Mouse (Mus musculus) forebrain, embryonic 15.5 days (tissue): Measurements from ENCODE around the gene Scn4b. TPM values are rescaled to one million over a fixed set of nuclear protein-coding genes. Genes with fewer than 3 reads are reported as not detected.

Source experiments
- ATAC-seq: fragments of 200-750 bp; cut with Nextera tagmentation; replicated peaks from 2 replicates; pipeline ENCODE4 v1.8.0; 2017; ENCODE audit warnings: mild to moderate bottlenecking, moderate TSS enrichment, moderate library complexity
- H3K27ac ChIP-seq: fragments of 300-500 bp; sonication (generic); replicated peaks from 2 replicates; pipeline ENCODE4 v1.5.1; 2015; ENCODE audit warnings: mild to moderate bottlenecking, inconsistent platforms
- H3K27me3 ChIP-seq: fragments of 300-500 bp; sonication (generic); 2 replicates; pipeline ENCODE4 v1.6.1; 2015; ENCODE audit warnings: inconsistent platforms
- H3K36me3 ChIP-seq: fragments of 300-500 bp; sonication (generic); 2 replicates; pipeline ENCODE4 v1.6.1; 2015; ENCODE audit warnings: mild to moderate bottlenecking, inconsistent platforms
- H3K4me1 ChIP-seq: fragments of 300-500 bp; sonication (generic); 2 replicates; pipeline ENCODE4 v1.6.1; 2015; ENCODE audit warnings: inconsistent platforms
- H3K4me2 ChIP-seq: fragments of 300-500 bp; sonication (generic); replicated peaks from 2 replicates; pipeline ENCODE4 v1.6.1; 2015; ENCODE audit warnings: mild to moderate bottlenecking, inconsistent platforms
- H3K4me3 ChIP-seq: fragments of 300-500 bp; sonication (generic); 2 replicates; pipeline ENCODE4 v1.5.1; 2015; ENCODE audit warnings: mild to moderate bottlenecking, inconsistent platforms
- H3K9ac ChIP-seq: fragments of 300-500 bp; sonication (generic); replicated peaks from 2 replicates; pipeline ENCODE4 v1.6.1; 2015; ENCODE audit warnings: mild to moderate bottlenecking, inconsistent platforms
- H3K9me3 ChIP-seq: fragments of 300-500 bp; sonication (generic); 2 replicates; pipeline ENCODE4 v1.6.1; 2016; ENCODE audit warnings: inconsistent platforms
- WGBS: fragments of 180-500 bp; shearing (Covaris S2); methylation state at CpG from one replicate; pipeline ENCODE4 v1.1.7; 2015; ENCODE audit warnings: mixed read lengths; 5-methylcytosine and 5-hydroxymethylcytosine counted together
- polyA plus RNA-seq: library from polyadenylated mRNA; unstranded; fragments of >200 nt; fragmentation: Nextera tagmentation; extraction: Ambion mirVana; gene quantifications from 2 replicates; pipeline ENCODE4 v1.2.1, GENCODE M21; 2015

The Scn4b gene
- polyA plus RNA-seq, 1 experiment from 2014 or later: 0.34 TPM

GRCm38 (mm10) chr9:45133484-45134310 is 4.5 kb upstream of the Scn4b start:
- peaks cover 10% of the 10 kb centered on the region for H3K4me1 ChIP-seq
- H3K4me3 ChIP-seq: no peak overlapping the region
- WGBS: 29% methylated on average over 5 of the region's 5 CpGs
- no peak overlapping the region for H3K9ac ChIP-seq
- no peaks in the 10 kb centered on the region for H3K9me3 ChIP-seq
- ATAC-seq: no peak
- peaks cover 57% of the 10 kb centered on the region for H3K27me3 ChIP-seq
- H3K36me3 ChIP-seq: no peaks in the 10 kb centered on the region
- no peak overlapping the region for H3K4me2 ChIP-seq
- no peak overlapping the region for H3K27ac ChIP-seq

- peaks cover 22% of the 10 kb centered on the region for H3K4me1 ChIP-seq
- H3K9me3 ChIP-seq: no peaks in the 10 kb centered on the region
- no peaks in the 10 kb centered on the region for H3K36me3 ChIP-seq
- no peak overlapping the region for H3K9ac ChIP-seq
- no peak overlapping the region for H3K4me2 ChIP-seq
- no peak overlapping the region for H3K4me3 ChIP-seq
- H3K27me3 ChIP-seq: peaks cover 74% of the 10 kb centered on the region
- 19% methylated on average over 7 of the region's 7 CpGs for WGBS
- H3K27ac ChIP-seq: no peak overlapping the region
- ATAC-seq: no peak
Measured at GRCm38 (mm10) chr9:45136442-45137169, 1.6 kb upstream of the Scn4b start.

GRCm38 (mm10) chr9:45139082-45139481 is 887 bp downstream of the Scn4b start:
- Histone ChIP-seq H3K4me3 (peak overlapping the region; percentile 55), H3K36me3 (no peaks in the 10 kb centered on the region), H3K4me2 (peak overlapping the region; percentile 94), H3K27ac (no peak overlapping the region), H3K4me1 (peaks cover 22% of the 10 kb centered on the region), H3K9ac (peak overlapping the region; percentile 48; the same call in 1 of the 2 replicates), H3K9me3 (no peaks in the 10 kb centered on the region), H3K27me3 (peaks cover 84% of the 10 kb centered on the region)
- ATAC-seq: no peak
- WGBS: 8% methylated on average over 7 of the region's 7 CpGs

- H3K27ac ChIP-seq: no peak overlapping the region
- H3K4me2 ChIP-seq: no peak overlapping the region
- no peak for ATAC-seq
- no peaks in the 10 kb centered on the region for H3K36me3 ChIP-seq
- 16% methylated on average over 7 of the region's 7 CpGs for WGBS
- peaks cover 27% of the 10 kb centered on the region for H3K4me1 ChIP-seq
- H3K27me3 ChIP-seq: peaks cover 84% of the 10 kb centered on the region
- H3K9me3 ChIP-seq: no peaks in the 10 kb centered on the region
- no peak overlapping the region for H3K4me3 ChIP-seq
- H3K9ac ChIP-seq: no peak overlapping the region
Measured at GRCm38 (mm10) chr9:45140945-45141344, 2.8 kb downstream of the Scn4b start.

DNA sequence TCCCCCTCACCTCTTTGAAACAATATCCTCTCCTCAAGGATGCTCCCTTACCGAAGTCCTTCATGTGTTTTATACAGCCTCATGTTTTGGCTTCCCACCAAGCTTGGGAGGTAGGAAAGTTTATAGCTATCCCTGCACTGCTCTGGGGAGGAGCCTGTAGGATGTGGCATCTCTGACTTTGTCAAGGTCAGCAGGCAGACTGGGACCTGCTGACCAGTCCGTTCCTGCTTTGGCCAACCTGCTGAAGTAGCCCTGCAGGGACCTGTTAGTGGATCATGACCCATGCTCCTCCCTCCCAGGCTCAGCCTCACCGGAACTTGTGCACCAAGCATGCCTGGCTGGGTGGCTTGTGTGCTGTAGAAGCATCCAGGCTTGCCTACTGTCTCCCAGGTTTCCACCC is 4.5 kb downstream of the Scn4b start:
- Histone ChIP-seq H3K4me1 (peaks cover 29% of the 10 kb centered on the region), H3K27ac (no peak overlapping the region), H3K9me3 (no peaks in the 10 kb centered on the region), H3K9ac (no peak overlapping the region), H3K36me3 (no peaks in the 10 kb centered on the region), H3K4me3 (no peak overlapping the region), H3K4me2 (no peak overlapping the region), H3K27me3 (peaks cover 81% of the 10 kb centered on the region)
- 61% methylated on average over 3 of the region's 3 CpGs for WGBS
- ATAC-seq: no peak

- WGBS: 2% methylated on average over 27 of the region's 27 CpGs
- Histone ChIP-seq H3K4me3 (peak overlapping the region; percentile 32), H3K27ac (no peak overlapping the region), H3K9me3 (no peaks in the 10 kb centered on the region), H3K4me2 (peak overlapping the region; percentile 50), H3K27me3 (peaks cover 66% of the 10 kb centered on the region), H3K9ac (peak overlapping the region; percentile 5; the same call in 1 of the 2 replicates), H3K4me1 (peaks cover 14% of the 10 kb centered on the region), H3K36me3 (no peaks in the 10 kb centered on the region)
- peak; percentile 51; the same call in 1 of the 2 replicates for ATAC-seq
Measured at GRCm38 (mm10) chr9:45145533-45146266, 7.5 kb downstream of the Scn4b start.

GRCm38 (mm10) chr9:45146267-45146597 is 8.0 kb downstream of the Scn4b start:
- H3K27me3 ChIP-seq: peaks cover 70% of the 10 kb centered on the region
- peak overlapping the region; percentile 5; the same call in 1 of the 2 replicates for H3K9ac ChIP-seq
- peak overlapping the region; percentile 50 for H3K4me2 ChIP-seq
- no peak overlapping the region for H3K27ac ChIP-seq
- peaks cover 9% of the 10 kb centered on the region for H3K4me1 ChIP-seq
- H3K4me3 ChIP-seq: peak overlapping the region; percentile 32
- WGBS: 1% methylated on average over 5 of the region's 5 CpGs
- H3K36me3 ChIP-seq: no peaks in the 10 kb centered on the region
- no peaks in the 10 kb centered on the region for H3K9me3 ChIP-seq
- 0 out of 2 replicates have a peak, but pooled peaks have one; percentile 26 for ATAC-seq

DNA sequence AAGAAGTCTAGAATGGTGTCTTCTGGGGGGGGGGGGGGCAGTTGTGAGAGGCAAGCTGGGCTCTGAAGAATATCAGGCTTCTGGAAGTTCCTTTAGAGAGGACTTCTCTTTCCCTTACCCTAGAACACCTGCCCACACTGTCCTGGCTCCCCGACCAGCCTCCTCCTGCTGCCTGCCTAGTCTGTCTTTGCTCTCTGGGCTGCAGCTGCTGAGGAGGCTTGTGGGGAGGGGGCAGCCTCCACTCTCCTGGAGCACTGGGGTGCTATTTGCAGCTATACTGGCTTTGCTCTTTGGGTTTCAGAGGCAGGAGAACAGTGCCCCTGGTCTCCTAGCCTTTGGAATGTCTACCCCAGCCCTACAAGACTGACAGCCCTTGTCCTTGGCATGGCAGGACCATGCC is 12.7 kb downstream of the Scn4b start:
- H3K27ac ChIP-seq: no peak overlapping the region
- no peaks in the 10 kb centered on the region for H3K9me3 ChIP-seq
- no peak overlapping the region for H3K4me3 ChIP-seq
- 74% methylated on average over 1 of the region's 1 CpGs for WGBS
- no peak overlapping the region for H3K9ac ChIP-seq
- no peaks in the 10 kb centered on the region for H3K36me3 ChIP-seq
- no peak overlapping the region for H3K4me2 ChIP-seq
- ATAC-seq: no peak
- H3K27me3 ChIP-seq: peaks cover 35% of the 10 kb centered on the region
- peaks cover 3% of the 10 kb centered on the region for H3K4me1 ChIP-seq

GRCm38 (mm10) chr9:45153361-45153760 is 15.2 kb downstream of the Scn4b start:
- Histone ChIP-seq H3K27ac (no peak overlapping the region), H3K9ac (no peak overlapping the region), H3K9me3 (no peaks in the 10 kb centered on the region), H3K36me3 (no peaks in the 10 kb centered on the region), H3K4me2 (no peak overlapping the region), H3K4me1 (no peaks in the 10 kb centered on the region), H3K27me3 (peaks cover 16% of the 10 kb centered on the region), H3K4me3 (no peak overlapping the region)
- WGBS: 82% methylated on average over 7 of the region's 7 CpGs
- no peak for ATAC-seq

GRCm38 (mm10) chr9:45167903-45168302 is 29.7 kb downstream of the Scn4b start:
- ATAC-seq: no peak
- 81% methylated on average over 5 of the region's 5 CpGs for WGBS
- no peaks in the 10 kb centered on the region for H3K36me3 ChIP-seq

DNA sequence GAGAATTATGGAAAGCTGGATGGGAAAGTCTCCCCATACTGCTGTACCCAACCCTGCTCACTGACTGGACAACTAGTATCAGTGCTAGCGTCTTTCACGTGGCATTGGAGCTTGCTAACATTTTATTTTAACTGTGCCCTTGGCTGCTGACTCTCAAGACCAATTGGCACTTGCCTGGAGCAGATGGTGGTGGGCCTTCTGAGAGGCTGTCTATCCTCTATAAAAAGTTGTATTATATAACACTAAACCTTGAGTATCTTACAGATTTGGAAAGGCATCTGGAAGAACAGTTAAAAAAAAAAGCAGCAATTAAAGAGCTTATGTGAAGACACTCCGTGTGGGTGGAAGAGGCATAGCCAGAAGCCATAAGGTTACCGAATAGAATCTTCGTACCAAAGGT is 32.0 kb downstream of the Scn4b start:
- 86% methylated on average over 5 of the region's 5 CpGs for WGBS
- no peak overlapping the region for H3K4me3 ChIP-seq

More at GRCm38 (mm10) chr9:45167903-45168302, 29.7 kb downstream of the Scn4b start:
- Histone ChIP-seq H3K9ac (no peak overlapping the region), H3K27ac (no peak overlapping the region), H3K9me3 (no peaks in the 10 kb centered on the region), H3K27me3 (no peaks in the 10 kb centered on the region), H3K4me1 (no peaks in the 10 kb centered on the region), H3K4me2 (no peak overlapping the region), H3K4me3 (no peak overlapping the region)

More for the DNA sequence above, 32.0 kb downstream of the Scn4b start:
- Histone ChIP-seq H3K9me3 (no peaks in the 10 kb centered on the region), H3K27me3 (no peaks in the 10 kb centered on the region), H3K27ac (no peak overlapping the region), H3K9ac (no peak overlapping the region), H3K36me3 (no peaks in the 10 kb centered on the region), H3K4me2 (no peak overlapping the region), H3K4me1 (no peaks in the 10 kb centered on the region)
- ATAC-seq: no peak
